Mouse (Mus musculus) midbrain, postnatal 0 days (tissue): ENCODE results near the gene Crispld2. TPM values are rescaled to one million over a fixed set of nuclear protein-coding genes. Genes with fewer than 3 reads are reported as not detected.

ENCODE experiments used
- ATAC-seq: fragments of 200-750 bp; cut with Nextera tagmentation; 2 replicates; pipeline ENCODE4 v1.8.0; 2017; ENCODE audit warnings: moderate number of reproducible peaks, mild to moderate bottlenecking, moderate TSS enrichment, moderate library complexity; ENCODE audit not compliant: low FRiP score
- DNase-seq: peaks from one replicate; pipeline ENCODE4 v3.0.0-alpha.2; 2015; ENCODE audit warnings: low spot score
- H3K27ac ChIP-seq: fragments of 300-500 bp; sonication (generic); 2 replicates; pipeline ENCODE4 v1.5.1; 2014; ENCODE audit warnings: low read depth, mild to moderate bottlenecking, low read length, mixed read lengths
- H3K27me3 ChIP-seq: fragments of 300-500 bp; sonication (generic); 2 replicates; pipeline ENCODE4 v1.6.1; 2014; ENCODE audit warnings: low read length, control low read depth, mixed read lengths; ENCODE audit not compliant: insufficient read depth
- H3K36me3 ChIP-seq: fragments of 300-500 bp; sonication (generic); 2 replicates; pipeline ENCODE4 v1.6.1; 2014; ENCODE audit warnings: low read length, control low read depth, mixed read lengths; ENCODE audit not compliant: insufficient read depth
- H3K4me1 ChIP-seq: fragments of 300-500 bp; sonication (generic); 2 replicates; pipeline ENCODE4 v1.6.1; 2014; ENCODE audit warnings: mild to moderate bottlenecking, control low read depth, antibody characterized with exemption, low read length, mixed read lengths; ENCODE audit not compliant: insufficient read depth
- H3K4me2 ChIP-seq: fragments of 300-500 bp; sonication (generic); 2 replicates; pipeline ENCODE4 v1.6.1; 2014; ENCODE audit warnings: low read depth, mild to moderate bottlenecking, low read length, mixed read lengths; ENCODE audit not compliant: poor library complexity, severe bottlenecking
- H3K4me3 ChIP-seq: fragments of 300-500 bp; sonication (generic); 2 replicates; pipeline ENCODE4 v1.5.1; 2014; ENCODE audit warnings: low read depth, mild to moderate bottlenecking, low read length, moderate library complexity
- H3K9ac ChIP-seq: fragments of 300-500 bp; sonication (generic); replicated peaks from 2 replicates; pipeline ENCODE4 v1.6.1; 2014; ENCODE audit warnings: mild to moderate bottlenecking, low read length, moderate library complexity, mixed read lengths; ENCODE audit not compliant: poor library complexity, severe bottlenecking
- H3K9me3 ChIP-seq: fragments of 300-500 bp; sonication (generic); 2 replicates; pipeline ENCODE4 v1.6.1; 2016; ENCODE audit warnings: low read length, control low read depth
- CTCF ChIP-seq: IDR thresholded peaks from 2 replicates; pipeline ENCODE4 v1.5.1; 2016; ENCODE audit warnings: antibody characterized with exemption, mild to moderate bottlenecking
- WGBS: fragments of 180-500 bp; shearing (Covaris S2); extraction: QIAGEN DNeasy Blood & Tissue Kit; methylation state at CpG from one replicate; pipeline ENCODE4 v1.1.7; 2014; 5-methylcytosine and 5-hydroxymethylcytosine counted together
- polyA plus RNA-seq: library from polyadenylated mRNA; unstranded; fragments of >200 nt; fragmentation: Nextera tagmentation; extraction: Ambion mirVana; gene quantifications from 2 replicates; pipeline ENCODE4 v1.2.1, GENCODE M21; 2015
- total RNA-seq: library from RNA; depleted of rRNA; stranded (reverse); fragments of >200 nt; gene quantifications from 2 replicates; pipeline ENCODE4 v1.2.3, GENCODE M21; 2014

Crispld2 gene
- total and polyA plus RNA-seq, 2 experiments from 2014 or later = 4.1 to 5.3 TPM

DNA sequence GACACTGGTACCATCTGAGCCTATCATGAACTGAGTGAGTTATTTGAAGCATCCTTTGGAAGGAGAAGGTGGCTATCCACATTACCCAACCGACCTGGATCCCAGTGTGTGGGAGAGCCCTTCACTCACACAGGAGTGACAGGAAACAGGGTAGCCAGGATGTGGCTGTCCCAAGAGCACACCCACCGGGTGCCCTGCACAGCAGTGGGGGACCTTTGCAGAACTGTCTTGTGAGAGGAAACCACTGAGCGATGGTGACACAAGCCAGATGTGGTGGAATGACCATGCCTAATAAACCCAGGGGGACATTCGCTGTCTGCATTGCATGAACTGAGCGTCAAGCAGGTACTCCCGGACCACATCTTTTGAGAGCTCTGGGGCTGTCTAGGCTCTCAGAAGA lies 34.8 kb downstream of the Crispld2 start:
- no peaks in the 10 kb centered on the region for H3K9me3 ChIP-seq
- H3K4me3 ChIP-seq = no peak overlapping the region
- 84% methylated on average over 6 of the region's 6 CpGs for WGBS
- no peaks in the 10 kb centered on the region for H3K27me3 ChIP-seq
- H3K27ac ChIP-seq = no peak overlapping the region
- ATAC-seq = no peak
- H3K4me2 ChIP-seq = no peak overlapping the region
- no peak for TF ChIP-seq CTCF
- no peaks in the 10 kb centered on the region for H3K36me3 ChIP-seq
- H3K4me1 ChIP-seq = no peaks in the 10 kb centered on the region
- DNase-seq = no peak
- no peak overlapping the region for H3K9ac ChIP-seq

DNA sequence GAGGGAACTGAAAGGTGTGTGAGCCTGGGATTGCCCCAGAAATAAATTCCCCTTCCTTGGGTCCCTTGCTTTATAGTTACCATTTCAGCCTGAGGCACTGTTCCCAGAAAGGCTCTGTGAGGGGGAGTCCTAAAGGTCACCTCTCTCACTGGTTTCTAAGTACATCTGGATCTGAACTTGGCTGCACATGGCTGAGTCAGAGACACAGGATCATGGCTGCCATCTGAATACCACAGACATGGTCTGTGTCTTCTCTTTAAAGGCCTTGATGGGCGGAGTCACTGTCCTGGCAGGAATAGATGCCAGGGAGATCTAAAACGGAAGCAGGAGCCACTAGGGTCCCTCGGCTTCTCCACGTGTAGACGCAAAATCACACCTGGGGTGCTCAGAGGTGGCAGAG lies 38.2 kb downstream of the Crispld2 start:
- 72% methylated on average over 5 of the region's 5 CpGs for WGBS
- no peak for ATAC-seq

GRCm38 (mm10) chr8:120032549-120033208 lies 40.4 kb downstream of the Crispld2 start:
- no peak for TF ChIP-seq CTCF
- Histone ChIP-seq H3K9me3 (no peaks in the 10 kb centered on the region), H3K4me2 (no peak overlapping the region), H3K4me3 (no peak overlapping the region), H3K27me3 (no peaks in the 10 kb centered on the region), H3K4me1 (no peaks in the 10 kb centered on the region), H3K36me3 (no peaks in the 10 kb centered on the region), H3K27ac (no peak overlapping the region), H3K9ac (no peak overlapping the region)
- DNase-seq (no peak), ATAC-seq (no peak)
- WGBS = 89% methylated on average over 5 of the region's 5 CpGs

More for the DNA sequence above, 38.2 kb downstream of the Crispld2 start:
- Histone ChIP-seq H3K4me3 (no peak overlapping the region), H3K9me3 (no peaks in the 10 kb centered on the region), H3K36me3 (no peaks in the 10 kb centered on the region), H3K9ac (no peak overlapping the region), H3K27me3 (no peaks in the 10 kb centered on the region), H3K4me2 (no peak overlapping the region), H3K27ac (no peak overlapping the region), H3K4me1 (no peaks in the 10 kb centered on the region)
- no peak for TF ChIP-seq CTCF
- no peak for DNase-seq

DNA sequence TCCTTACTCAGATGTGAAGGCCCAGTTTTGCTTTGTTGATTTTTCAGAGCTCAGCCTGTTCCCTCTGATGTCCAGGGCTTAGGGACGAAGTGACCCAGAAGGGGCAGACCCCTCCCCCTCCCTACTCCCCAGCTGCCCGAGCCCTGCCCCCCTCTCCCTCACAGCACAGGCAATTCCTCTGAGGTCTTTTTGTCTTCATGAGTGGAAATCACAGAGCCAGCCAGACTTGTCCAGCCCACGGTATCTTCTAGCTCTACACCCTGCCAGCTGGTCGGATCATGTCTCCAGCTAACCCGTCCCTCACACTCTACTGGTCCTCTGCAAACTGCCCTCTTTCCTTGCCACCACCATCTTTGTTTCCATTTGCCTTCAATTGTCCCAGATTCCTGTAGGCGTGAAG lies 42.2 kb downstream of the Crispld2 start:
- ATAC-seq (no peak), DNase-seq (no peak)
- H3K4me2 ChIP-seq = no peak overlapping the region
- no peak overlapping the region for H3K4me3 ChIP-seq
- H3K36me3 ChIP-seq = no peaks in the 10 kb centered on the region
- H3K27ac ChIP-seq = no peak overlapping the region
- no peak overlapping the region for H3K9ac ChIP-seq
- no peak for TF ChIP-seq CTCF
- H3K27me3 ChIP-seq = no peaks in the 10 kb centered on the region
- WGBS = 42% methylated on average over 6 of the region's 6 CpGs
- H3K9me3 ChIP-seq = no peaks in the 10 kb centered on the region
- no peaks in the 10 kb centered on the region for H3K4me1 ChIP-seq

- no peak overlapping the region for H3K9ac ChIP-seq
- no peak for TF ChIP-seq CTCF
- no peaks in the 10 kb centered on the region for H3K9me3 ChIP-seq
- no peaks in the 10 kb centered on the region for H3K27me3 ChIP-seq
- H3K4me1 ChIP-seq = no peaks in the 10 kb centered on the region
- H3K27ac ChIP-seq = no peak overlapping the region
- no peak overlapping the region for H3K4me2 ChIP-seq
- ATAC-seq (no peak), DNase-seq (no peak)
- no peaks in the 10 kb centered on the region for H3K36me3 ChIP-seq
- WGBS = 34% methylated on average over 9 of the region's 9 CpGs
- no peak overlapping the region for H3K4me3 ChIP-seq
These were observed 43.9 kb downstream of the Crispld2 start for GRCm38 (mm10) chr8:120036111-120036510.

- Histone ChIP-seq H3K27ac (no peak overlapping the region), H3K4me1 (no peaks in the 10 kb centered on the region), H3K4me3 (no peak overlapping the region), H3K36me3 (no peaks in the 10 kb centered on the region), H3K4me2 (no peak overlapping the region), H3K9me3 (no peaks in the 10 kb centered on the region), H3K27me3 (no peaks in the 10 kb centered on the region), H3K9ac (no peak overlapping the region)
- DNase-seq = no peak
- WGBS = 88% methylated on average over 4 of the region's 4 CpGs
- TF ChIP-seq CTCF = no peak
- no peak for ATAC-seq
These were observed 44.3 kb downstream of the Crispld2 start for GRCm38 (mm10) chr8:120036578-120036977.
